9 mouse cellular contexts compared by ENCODE assay signal in the genomic region with DNA sequence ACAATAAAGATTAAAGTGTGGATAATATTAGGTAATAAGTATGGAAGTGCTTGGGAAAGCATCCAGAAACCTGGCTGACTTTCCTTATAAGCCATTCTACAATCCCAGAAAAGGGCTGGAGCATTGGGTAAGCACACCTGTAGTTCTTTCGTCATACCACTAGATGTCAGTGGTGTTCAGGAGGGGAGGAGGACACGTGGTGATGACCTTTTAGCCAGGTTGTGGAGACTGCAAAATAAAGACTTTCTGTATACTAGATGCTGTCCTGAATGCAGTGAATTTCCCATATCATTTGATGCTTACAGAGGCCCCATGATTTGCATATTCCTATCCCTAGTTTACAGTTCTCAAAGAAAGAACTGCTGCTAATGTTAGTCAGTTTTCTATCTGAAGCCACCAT.
DNase-seq lines count a peak whose midpoint lies in the region; ATAC-seq and TF ChIP-seq lines count a peak whose summit lies in the region.
"Had no signal": no experiment of that assay in that cellular context is flagged by ENCODE, and none has a peak within 500 bp of the region (broad histone marks: within the 10 kb centered on the region; RNA-seq: fewer than 3 reads in every experiment).

No protein-coding gene starts in this region.

- no peaks in the 10 kb centered on the region for H3K36me3 ChIP-seq in limb, embryonic 14.5 days (ENCODE audit: control insufficient read depth, insufficient read depth, low read length)
- no peaks in the 10 kb centered on the region for H3K36me3 ChIP-seq in stomach, postnatal 0 days (ENCODE audit: control insufficient read depth, insufficient read depth, low read length)
- H3K36me3 ChIP-seq: limb, embryonic 12.5 days had no signal

- no peaks in the 10 kb centered on the region for H3K9me3 ChIP-seq in limb, embryonic 14.5 days (ENCODE audit: control insufficient read depth, low read length)
- no peaks in the 10 kb centered on the region for H3K9me3 ChIP-seq in stomach, postnatal 0 days (ENCODE audit: control insufficient read depth, low read length)
- H3K9me3 ChIP-seq: limb, embryonic 12.5 days had no signal

- TF ChIP-seq CTCF in stomach, postnatal 0 days (IDR thresholded peaks at IDR 0.05; ENCODE audit: low read depth) = peak; percentile 97

- TF ChIP-seq POLR2A in limb, embryonic 14.5 days (IDR thresholded peaks at IDR 0.05; ENCODE audit: borderline replicate concordance, extremely low read depth, insufficient read depth, insufficient read length) = no peak

- ATAC-seq in erythroid progenitor cell, adult 5-6 weeks (replicated peaks; ENCODE audit: low FRiP score, poor library complexity, severe bottlenecking) = peak; percentile 77
- ATAC-seq in limb, embryonic 14.5 days (ENCODE audit: low FRiP score, low read depth) = no peak
- no peak for ATAC-seq in stomach, postnatal 0 days (ENCODE audit: low FRiP score, low TSS enrichment)

- no peak overlapping the region for H3K27ac ChIP-seq in limb, embryonic 14.5 days (replicated peaks; ENCODE audit: low read depth, low read length)
- H3K27ac ChIP-seq in stomach, postnatal 0 days (replicated peaks) = no peak overlapping the region
- H3K27ac ChIP-seq: limb, embryonic 12.5 days had no signal

- peak; percentile 47 for DNase-seq in gastrocnemius, adult 18-20 months (ENCODE audit: low spot score)
- no peak for DNase-seq in gastrocnemius, postnatal 25 days
- DNase-seq in urinary bladder, postnatal 14 days (ENCODE audit: low spot score) = peak; percentile 22
- DNase-seq in urinary bladder, postnatal 4 days (ENCODE audit: low spot score in 2 of 2) = no peak
- DNase-seq in limb, embryonic 14.5 days (ENCODE audit: low spot score) = peak; percentile 49
- DNase-seq in stomach, postnatal 0 days (ENCODE audit: low spot score) = no peak
- DNase-seq in layer of hippocampus, postnatal 36 days = no peak

- H3K4me2 ChIP-seq in limb, embryonic 14.5 days (replicated peaks; ENCODE audit: low read depth, low read length, severe bottlenecking) = no peak overlapping the region
- no peak overlapping the region for H3K4me2 ChIP-seq in stomach, postnatal 0 days (replicated peaks; ENCODE audit: low read depth)
- H3K4me2 ChIP-seq: limb, embryonic 12.5 days had no signal

- H3K4me3 ChIP-seq in limb, embryonic 14.5 days (replicated peaks; ENCODE audit: low read length) = no peak overlapping the region
- no peak overlapping the region for H3K4me3 ChIP-seq in stomach, postnatal 0 days (ENCODE audit: low read depth, low read length)
- H3K4me3 ChIP-seq: limb, embryonic 12.5 days had no signal

- no peaks in the 10 kb centered on the region for H3K27me3 ChIP-seq in limb, embryonic 14.5 days (ENCODE audit: control insufficient read depth, insufficient read depth, low read length)
- H3K27me3 ChIP-seq in stomach, postnatal 0 days (ENCODE audit: control insufficient read depth, insufficient read depth, low read length) = no peaks in the 10 kb centered on the region
- H3K27me3 ChIP-seq: limb, embryonic 12.5 days had no signal

- H3K4me1 ChIP-seq in limb, embryonic 14.5 days (ENCODE audit: control insufficient read depth, insufficient read depth, low read length) = peaks cover 16% of the 10 kb centered on the region
- no peaks in the 10 kb centered on the region for H3K4me1 ChIP-seq in stomach, postnatal 0 days (replicated peaks; ENCODE audit: control insufficient read depth, insufficient read depth)

- 0% methylated on average over 2 of the region's 2 CpGs for WGBS in limb, embryonic 14.5 days
- WGBS in stomach, postnatal 0 days = 0% methylated on average over 2 of the region's 2 CpGs

- no peak overlapping the region for H3K9ac ChIP-seq in limb, embryonic 14.5 days (ENCODE audit: low read depth, low read length, severe bottlenecking)
- H3K9ac ChIP-seq in stomach, postnatal 0 days (ENCODE audit: low read length) = no peak overlapping the region
- H3K9ac ChIP-seq: limb, embryonic 12.5 days had no signal

- no peak for TF ChIP-seq EP300 in stomach, postnatal 0 days (optimal IDR thresholded peaks at IDR 0.05)

Comparison
In these comparisons a context has a peak if more than half of its experiments do, and no peak if none do; other contexts are left out.
1. DNase-seq: peak in gastrocnemius, adult 18-20 months (single experiment), urinary bladder, postnatal 14 days (single experiment) and limb, embryonic 14.5 days (single experiment); none in gastrocnemius, postnatal 25 days (single experiment), urinary bladder, postnatal 4 days (0 of 2), stomach, postnatal 0 days (single experiment) and layer of hippocampus, postnatal 36 days (0 of 2).